Mouse (Mus musculus): ENCODE measurements around the gene Ciapin1. TPM values are rescaled to one million over a fixed set of nuclear protein-coding genes. Genes with fewer than 3 reads are reported as not detected.

Gene Ciapin1
- total RNA-seq (2012; rRNA removed) = 98.5 and 134 TPM in 2 replicates

GRCm38 (mm10) chr8:94837662-94838574, at the start of gene Ciapin1, which contains the start of gene Coq9:
Ciapin1 (minus strand) TSS chr8:94838358.
Coq9 (plus strand) TSS chr8:94838321.
- Histone ChIP-seq H3K27ac (ENCODE audit: insufficient read depth, low read depth, low read length, poor library complexity, severe bottlenecking) (peak within 1 kb of the TSS; percentile 52), H3K4me1 (ENCODE audit: control insufficient read depth in 2 of 2, insufficient read depth in 2 of 2, low read length in 2 of 2, poor library complexity in 1 of 2) (peaks cover 2 to 6% of the 10 kb centered on the region in 2 experiments; a peak in 1 of 4 replicates), H3K36me3 (ENCODE audit: control insufficient read depth, insufficient read depth, low read length, poor library complexity, severe bottlenecking) (peaks cover 3% of the 10 kb centered on the region; the same call in 1 of the 2 replicates), H3K9me3 (ENCODE audit: control insufficient read depth, insufficient read depth, low read depth, low read length) (no peaks in the 10 kb centered on the region), H3K9ac (ENCODE audit: insufficient read depth, low read depth, low read length, poor library complexity, severe bottlenecking) (peak within 1 kb of the TSS; percentile 98), H3K4me3 (ENCODE audit: insufficient read depth in 1 of 2, low read depth in 1 of 2, low read length in 2 of 2, poor library complexity in 1 of 2, severe bottlenecking in 1 of 2) (peak within 1 kb of the TSS; percentile 81 to 95)
- in situ Hi-C loops (cut with MboI; ENCODE audit: low sequenced_read_pairs in 2 of 2, unreplicated experiment in 2 of 2) = no loop called here
- peak; percentile 89 for DNase-seq (ENCODE audit: low read depth, low spot score)
- TF ChIP-seq CHD2 (IDR thresholded peaks at IDR 0.05; ENCODE audit: low read depth, low read length) = peak; percentile 98
- TF ChIP-seq MAFK (IDR thresholded peaks at IDR 0.05; ENCODE audit: insufficient read depth, low read depth, low read length) = no peak
- peak; percentile 88 for TF ChIP-seq HCFC1 (IDR thresholded peaks at IDR 0.05; ENCODE audit: borderline replicate concordance, insufficient read depth, low read length)
- no peak for TF ChIP-seq ZNF384 (IDR thresholded peaks at IDR 0.05; ENCODE audit: low read depth, low read length)
- TF ChIP-seq ZC3H11A (IDR thresholded peaks at IDR 0.05; ENCODE audit: borderline replicate concordance, low read depth, low read length) = no peak

- no peak for TF ChIP-seq ZC3H11A (IDR thresholded peaks at IDR 0.05; ENCODE audit: borderline replicate concordance, low read depth, low read length)
- no peak for TF ChIP-seq MAFK (IDR thresholded peaks at IDR 0.05; ENCODE audit: insufficient read depth, low read depth, low read length)
- TF ChIP-seq CHD2 (IDR thresholded peaks at IDR 0.05; ENCODE audit: low read depth, low read length) = no peak
- no peak for TF ChIP-seq HCFC1 (IDR thresholded peaks at IDR 0.05; ENCODE audit: borderline replicate concordance, insufficient read depth, low read length)
- TF ChIP-seq ZNF384 (IDR thresholded peaks at IDR 0.05; ENCODE audit: low read depth, low read length) = no peak
- in situ Hi-C loops (cut with MboI; ENCODE audit: low sequenced_read_pairs in 2 of 2, unreplicated experiment in 2 of 2) = no loop called here
- peaks cover 0 to 4% of the 10 kb centered on the region in 2 experiments; a peak in 1 of 4 replicates for H3K4me1 ChIP-seq (ENCODE audit: control insufficient read depth in 2 of 2, insufficient read depth in 2 of 2, low read length in 2 of 2, poor library complexity in 1 of 2)
- no peak overlapping the region for H3K4me3 ChIP-seq (ENCODE audit: insufficient read depth in 1 of 2, low read depth in 1 of 2, low read length in 2 of 2, poor library complexity in 1 of 2, severe bottlenecking in 1 of 2)
- no peak overlapping the region for H3K27ac ChIP-seq (ENCODE audit: insufficient read depth, low read depth, low read length, poor library complexity, severe bottlenecking)
- H3K36me3 ChIP-seq (ENCODE audit: control insufficient read depth, insufficient read depth, low read length, poor library complexity, severe bottlenecking) = no peaks in the 10 kb centered on the region
- no peaks in the 10 kb centered on the region for H3K9me3 ChIP-seq (ENCODE audit: control insufficient read depth, insufficient read depth, low read depth, low read length)
- no peak overlapping the region for H3K9ac ChIP-seq (ENCODE audit: insufficient read depth, low read depth, low read length, poor library complexity, severe bottlenecking)
- no peak for DNase-seq (ENCODE audit: low read depth, low spot score)
Observed at GRCm38 (mm10) chr8:94880742-94881141, 42.6 kb upstream of the Ciapin1 start.

- H3K27ac ChIP-seq (ENCODE audit: insufficient read depth, low read depth, low read length, poor library complexity, severe bottlenecking) = no peak overlapping the region
- H3K9ac ChIP-seq (ENCODE audit: insufficient read depth, low read depth, low read length, poor library complexity, severe bottlenecking) = no peak overlapping the region; the same call in 1 of the 2 replicates
- no peak for DNase-seq (ENCODE audit: low read depth, low spot score)
- H3K9me3 ChIP-seq (ENCODE audit: control insufficient read depth, insufficient read depth, low read depth, low read length) = no peaks in the 10 kb centered on the region
- H3K36me3 ChIP-seq (ENCODE audit: control insufficient read depth, insufficient read depth, low read length, poor library complexity, severe bottlenecking) = no peaks in the 10 kb centered on the region
- H3K4me3 ChIP-seq (ENCODE audit: insufficient read depth in 1 of 2, low read depth in 1 of 2, low read length in 2 of 2, poor library complexity in 1 of 2, severe bottlenecking in 1 of 2) = no peak overlapping the region
- TF ChIP-seq CHD2 (IDR thresholded peaks at IDR 0.05; ENCODE audit: low read depth, low read length) = no peak
- no peak for TF ChIP-seq MAFK (IDR thresholded peaks at IDR 0.05; ENCODE audit: insufficient read depth, low read depth, low read length)
- no peak for TF ChIP-seq HCFC1 (IDR thresholded peaks at IDR 0.05; ENCODE audit: borderline replicate concordance, insufficient read depth, low read length)
- TF ChIP-seq ZC3H11A (IDR thresholded peaks at IDR 0.05; ENCODE audit: borderline replicate concordance, low read depth, low read length) = no peak
- TF ChIP-seq ZNF384 (IDR thresholded peaks at IDR 0.05; ENCODE audit: low read depth, low read length) = no peak
- in situ Hi-C loops (cut with MboI; ENCODE audit: low sequenced_read_pairs in 2 of 2, unreplicated experiment in 2 of 2) = no loop called here
- H3K4me1 ChIP-seq (ENCODE audit: control insufficient read depth in 2 of 2, insufficient read depth in 2 of 2, low read length in 2 of 2, poor library complexity in 1 of 2) = peaks cover 5 to 12% of the 10 kb centered on the region in 2 experiments; a peak in 2 of 4 replicates
Observed at GRCm38 (mm10) chr8:94876820-94877219, 38.7 kb upstream of the Ciapin1 start.

GRCm38 (mm10) chr8:94876197-94876730, 38.1 kb upstream of the Ciapin1 start, which contains the start of gene Dok4:
Dok4 (minus strand) TSS chr8:94876330.
- Histone ChIP-seq H3K4me1 (ENCODE audit: control insufficient read depth in 2 of 2, insufficient read depth in 2 of 2, low read length in 2 of 2, poor library complexity in 1 of 2) (peaks cover 5 to 13% of the 10 kb centered on the region in 2 experiments; a peak in 2 of 4 replicates), H3K27ac (ENCODE audit: insufficient read depth, low read depth, low read length, poor library complexity, severe bottlenecking) (no peak within 1 kb of the TSS)

More at GRCm38 (mm10) chr8:94876197-94876730, 38.1 kb upstream of the Ciapin1 start, which contains the start of gene Dok4:
- H3K9ac ChIP-seq (ENCODE audit: insufficient read depth, low read depth, low read length, poor library complexity, severe bottlenecking) = peak within 1 kb of the TSS; percentile 39; the same call in 1 of the 2 replicates
- no peaks in the 10 kb centered on the region for H3K36me3 ChIP-seq (ENCODE audit: control insufficient read depth, insufficient read depth, low read length, poor library complexity, severe bottlenecking)
- no peaks in the 10 kb centered on the region for H3K9me3 ChIP-seq (ENCODE audit: control insufficient read depth, insufficient read depth, low read depth, low read length)
- in situ Hi-C loops (cut with MboI; ENCODE audit: low sequenced_read_pairs in 2 of 2, unreplicated experiment in 2 of 2) = no loop called here
- no peak for DNase-seq (ENCODE audit: low read depth, low spot score)
- peak within 1 kb of the TSS; percentile 64 to 78 for H3K4me3 ChIP-seq (ENCODE audit: insufficient read depth in 1 of 2, low read depth in 1 of 2, low read length in 2 of 2, poor library complexity in 1 of 2, severe bottlenecking in 1 of 2)
- TF ChIP-seq HCFC1 (IDR thresholded peaks at IDR 0.05; ENCODE audit: borderline replicate concordance, insufficient read depth, low read length) = no peak
- TF ChIP-seq MAFK (IDR thresholded peaks at IDR 0.05; ENCODE audit: insufficient read depth, low read depth, low read length) = no peak
- no peak for TF ChIP-seq ZC3H11A (IDR thresholded peaks at IDR 0.05; ENCODE audit: borderline replicate concordance, low read depth, low read length)
- TF ChIP-seq CHD2 (IDR thresholded peaks at IDR 0.05; ENCODE audit: low read depth, low read length) = no peak
- no peak for TF ChIP-seq ZNF384 (IDR thresholded peaks at IDR 0.05; ENCODE audit: low read depth, low read length)
